In the genomic region with DNA sequence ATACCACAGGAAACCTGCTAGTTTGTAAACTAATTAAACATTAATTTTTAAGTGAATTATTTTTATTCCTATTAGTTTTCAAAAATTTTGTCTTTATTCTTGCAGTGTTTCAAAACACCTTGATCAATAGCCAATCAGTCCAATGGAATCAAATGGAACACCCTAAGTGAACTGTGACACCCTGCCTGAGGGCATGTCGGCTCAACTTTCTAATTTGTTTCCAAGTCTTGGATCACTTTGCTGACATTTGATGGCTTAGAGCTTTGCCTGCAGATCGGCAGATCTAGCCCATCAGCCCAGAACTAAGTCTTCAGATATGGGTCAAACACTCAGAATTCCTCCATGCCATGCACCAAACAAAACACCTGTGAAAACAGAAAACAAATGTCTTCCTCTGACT, we compare ENCODE assay signal across 46 mouse cellular contexts. TPM values are rescaled to one million over a fixed set of nuclear protein-coding genes. Genes with fewer than 3 reads are reported as not detected.
"Had no signal": no experiment of that assay in that cellular context is flagged by ENCODE, and none has a peak within 500 bp of the region (broad histone marks: within the 10 kb centered on the region; RNA-seq: fewer than 3 reads in every experiment).

No protein-coding gene starts in this region.

- H3K27me3 ChIP-seq: heart, embryonic 12.5 days; heart, embryonic 13.5 days; heart, embryonic 15.5 days; hindbrain, embryonic 12.5 days; hindbrain, embryonic 13.5 days; hindbrain, embryonic 15.5 days; intestine, embryonic 15.5 days; kidney, embryonic 15.5 days had no signal

- H3K36me3 ChIP-seq: heart, embryonic 10.5 days; heart, embryonic 12.5 days; heart, embryonic 13.5 days; heart, embryonic 15.5 days; hindbrain, embryonic 10.5 days; hindbrain, embryonic 12.5 days; hindbrain, embryonic 13.5 days; hindbrain, embryonic 15.5 days; intestine, embryonic 15.5 days; kidney, embryonic 15.5 days had no signal

- DNase-seq: heart, postnatal 10 days; heart, postnatal 14 days; heart, postnatal 36 days; heart, postnatal 4 days; kidney, adult 11 months; kidney, adult 18-20 months; kidney, adult 2 months; kidney, adult 8-10 months; kidney, adult 9 months; kidney, postnatal 10 days; kidney, postnatal 14 days; kidney, postnatal 25 days; kidney, postnatal 36 days; kidney, postnatal 4 days; layer of hippocampus, adult 9-11 months; layer of hippocampus, postnatal 36 days had no signal

- H3K9ac ChIP-seq: heart, embryonic 12.5 days; heart, embryonic 13.5 days; heart, embryonic 15.5 days; hindbrain, embryonic 12.5 days; hindbrain, embryonic 13.5 days; hindbrain, embryonic 14.5 days; hindbrain, embryonic 15.5 days; intestine, embryonic 15.5 days; kidney, embryonic 15.5 days had no signal

- H3K4me1 ChIP-seq: heart, embryonic 10.5 days; heart, embryonic 12.5 days; heart, embryonic 13.5 days; heart, embryonic 15.5 days; hindbrain, embryonic 10.5 days; hindbrain, embryonic 12.5 days; hindbrain, embryonic 13.5 days; hindbrain, embryonic 15.5 days; intestine, embryonic 15.5 days; kidney, embryonic 15.5 days had no signal

- H3K4me2 ChIP-seq: heart, embryonic 12.5 days; heart, embryonic 13.5 days; heart, embryonic 15.5 days; hindbrain, embryonic 12.5 days; hindbrain, embryonic 13.5 days; hindbrain, embryonic 14.5 days; hindbrain, embryonic 15.5 days; intestine, embryonic 15.5 days; kidney, embryonic 15.5 days had no signal

- ATAC-seq: hindbrain, embryonic 16.5 days; hindbrain, postnatal 0 days; inflammation-experienced regulatory T-cells, adult 6 months; intestine, embryonic 15.5 days; intestine, embryonic 16.5 days; intestine, postnatal 0 days had no signal

- H3K9me3 ChIP-seq: heart, embryonic 10.5 days; heart, embryonic 12.5 days; heart, embryonic 13.5 days; heart, embryonic 15.5 days; hindbrain, embryonic 10.5 days; hindbrain, embryonic 12.5 days; hindbrain, embryonic 13.5 days; hindbrain, embryonic 15.5 days; intestine, embryonic 15.5 days; kidney, embryonic 15.5 days had no signal

- H3K4me3 ChIP-seq: heart, embryonic 10.5 days; heart, embryonic 12.5 days; heart, embryonic 13.5 days; heart, embryonic 15.5 days; hindbrain, embryonic 10.5 days; hindbrain, embryonic 12.5 days; hindbrain, embryonic 13.5 days; hindbrain, embryonic 15.5 days; intestine, embryonic 15.5 days; kidney, embryonic 15.5 days; layer of hippocampus, adult 2 months had no signal

- H3K27ac ChIP-seq: heart, embryonic 10.5 days; heart, embryonic 13.5 days; heart, embryonic 15.5 days; hindbrain, embryonic 10.5 days; hindbrain, embryonic 12.5 days; hindbrain, embryonic 13.5 days; hindbrain, embryonic 14.5 days; hindbrain, embryonic 15.5 days; hindbrain, postnatal 0 days; intestine, embryonic 15.5 days; kidney, embryonic 15.5 days; kidney, postnatal 0 days; layer of hippocampus, adult 2 months had no signal

RNA-seq across cellular contexts. Expression of a gene that starts 22.8 kb away (rescaled TPM):
- total RNA-seq: heart, postnatal 10 days; heart, postnatal 14 days; heart, postnatal 25 days; heart, postnatal 36 days; heart, postnatal 4 days; hematopoietic stem cell, adult 5-6 weeks; hindbrain, postnatal 0 days; layer of hippocampus, adult 2 months; layer of hippocampus, adult 8-10 months; layer of hippocampus, postnatal 10 days; layer of hippocampus, postnatal 25 days; left cerebral cortex, adult 18-20 months had no signal
- polyA plus RNA-seq: heart, embryonic 10.5 days; heart, embryonic 12.5 days; heart, embryonic 13.5 days; heart, embryonic 14.5 days; heart, embryonic 15.5 days; heart, embryonic 16.5 days; heart, postnatal 0 days; hindbrain, embryonic 10.5 days; hindbrain, embryonic 12.5 days; hindbrain, embryonic 14.5 days; hindbrain, embryonic 15.5 days; inflammation-experienced regulatory T-cells, adult 6 months; intestine, embryonic 14.5 days; intestine, embryonic 15.5 days; intestine, embryonic 16.5 days; intestine, postnatal 0 days; kidney, adult 2 months; kidney, embryonic 14.5 days; kidney, embryonic 15.5 days; kidney, embryonic 16.5 days; kidney, postnatal 0 days had no signal

RNA-seq across cellular contexts. Expression of a gene that starts 44.0 kb away (rescaled TPM):
- total RNA-seq: hematopoietic stem cell, adult 5-6 weeks had no signal
